Mouse (Mus musculus): Measurements from ENCODE around the gene Eddm3b.

- no peak for TF ChIP-seq GATA1 (IDR thresholded peaks at IDR 0.05; ENCODE audit: borderline replicate concordance, low read length)
- TF ChIP-seq FLI1 (IDR thresholded peaks at IDR 0.05; ENCODE audit: low read length) = no peak
Observed at GRCm38 (mm10) chr14:51074335-51074734, 39.9 kb upstream of the Eddm3b start, which contains the start of gene Olfr750.

All from megakaryocyte, embryonic 14.5 days (primary cell).